Comparison of ENCODE assay signal across 17 mouse cellular contexts in genomic region chr10:36803705-36804104, GRCm38 (mm10).
DNase-seq lines count a peak whose midpoint lies in the region; ATAC-seq lines count a peak whose summit lies in the region.
"Had no signal": no experiment of that assay in that cellular context is flagged by ENCODE, and none has a peak within 500 bp of the region (broad histone marks: within the 10 kb centered on the region; RNA-seq: fewer than 3 reads in every experiment).

No protein-coding gene starts in this region.

- no peak overlapping the region for H3K9ac ChIP-seq in hindbrain, embryonic 11.5 days (ENCODE audit: low read depth, low read length)
- H3K9ac ChIP-seq in hindbrain, embryonic 14.5 days = no peak overlapping the region
- no peak overlapping the region for H3K9ac ChIP-seq in neural tube, embryonic 11.5 days (ENCODE audit: low read length)
- H3K9ac ChIP-seq in embryonic facial prominence, embryonic 14.5 days (ENCODE audit: low read depth, low read length) = no peak overlapping the region

- peak; percentile 79 for ATAC-seq in hindbrain, embryonic 11.5 days (ENCODE audit: low FRiP score)
- no peak for ATAC-seq in hindbrain, embryonic 14.5 days (ENCODE audit: low FRiP score)
- ATAC-seq in neural tube, embryonic 11.5 days (ENCODE audit: insufficient read depth, low FRiP score, low TSS enrichment) = peak; percentile 50
- no peak for ATAC-seq in embryonic facial prominence, embryonic 14.5 days (ENCODE audit: low read depth)
- no peak for ATAC-seq in frontal cortex, adult (ENCODE audit: low TSS enrichment)
- ATAC-seq: CD4-positive, CD25-positive, alpha-beta regulatory T cell, adult 4 months; intestine, embryonic 16.5 days; Patski had no signal

- no peak overlapping the region for H3K4me2 ChIP-seq in hindbrain, embryonic 11.5 days (replicated peaks; ENCODE audit: low read depth, low read length)
- no peak overlapping the region for H3K4me2 ChIP-seq in hindbrain, embryonic 14.5 days (replicated peaks)
- H3K4me2 ChIP-seq in neural tube, embryonic 11.5 days (ENCODE audit: low read depth) = no peak overlapping the region
- H3K4me2 ChIP-seq in embryonic facial prominence, embryonic 14.5 days (ENCODE audit: low read depth, low read length) = no peak overlapping the region
- H3K4me2 ChIP-seq: liver, embryonic 11.5 days had no signal

- no peak overlapping the region for H3K27ac ChIP-seq in hindbrain, embryonic 11.5 days (ENCODE audit: low read depth, low read length)
- H3K27ac ChIP-seq in hindbrain, embryonic 14.5 days = no peak overlapping the region
- no peak overlapping the region for H3K27ac ChIP-seq in neural tube, embryonic 11.5 days (ENCODE audit: low read depth, low read length)
- no peak overlapping the region for H3K27ac ChIP-seq in embryonic facial prominence, embryonic 14.5 days (replicated peaks; ENCODE audit: low read depth, low read length)

- no peaks in the 10 kb centered on the region for H3K9me3 ChIP-seq in hindbrain, embryonic 11.5 days (ENCODE audit: control insufficient read depth, low read length)
- H3K9me3 ChIP-seq in hindbrain, embryonic 14.5 days (ENCODE audit: control insufficient read depth, low read length) = no peaks in the 10 kb centered on the region
- no peaks in the 10 kb centered on the region for H3K9me3 ChIP-seq in neural tube, embryonic 11.5 days (ENCODE audit: control insufficient read depth, low read length)
- no peaks in the 10 kb centered on the region for H3K9me3 ChIP-seq in embryonic facial prominence, embryonic 14.5 days (ENCODE audit: control insufficient read depth, low read length)

- H3K4me1 ChIP-seq in hindbrain, embryonic 11.5 days (replicated peaks; ENCODE audit: control insufficient read depth, insufficient read depth, low read length) = no peaks in the 10 kb centered on the region
- H3K4me1 ChIP-seq in hindbrain, embryonic 14.5 days (replicated peaks; ENCODE audit: control insufficient read depth, insufficient read depth, low read length) = no peaks in the 10 kb centered on the region
- H3K4me1 ChIP-seq in neural tube, embryonic 11.5 days (ENCODE audit: control insufficient read depth, insufficient read depth, low read length) = no peaks in the 10 kb centered on the region
- H3K4me1 ChIP-seq in embryonic facial prominence, embryonic 14.5 days (ENCODE audit: control insufficient read depth, insufficient read depth, low read length) = no peaks in the 10 kb centered on the region

- H3K36me3 ChIP-seq in hindbrain, embryonic 11.5 days (ENCODE audit: control insufficient read depth, insufficient read depth, low read length) = no peaks in the 10 kb centered on the region
- H3K36me3 ChIP-seq in hindbrain, embryonic 14.5 days (replicated peaks; ENCODE audit: control insufficient read depth, insufficient read depth) = no peaks in the 10 kb centered on the region
- no peaks in the 10 kb centered on the region for H3K36me3 ChIP-seq in neural tube, embryonic 11.5 days (ENCODE audit: control insufficient read depth, insufficient read depth, low read length)
- no peaks in the 10 kb centered on the region for H3K36me3 ChIP-seq in embryonic facial prominence, embryonic 14.5 days (ENCODE audit: control insufficient read depth, insufficient read depth, low read length)

- no peaks in the 10 kb centered on the region for H3K27me3 ChIP-seq in hindbrain, embryonic 11.5 days (ENCODE audit: control insufficient read depth, insufficient read depth, low read length)
- H3K27me3 ChIP-seq in hindbrain, embryonic 14.5 days (ENCODE audit: control insufficient read depth, insufficient read depth, low read length) = no peaks in the 10 kb centered on the region
- no peaks in the 10 kb centered on the region for H3K27me3 ChIP-seq in neural tube, embryonic 11.5 days (ENCODE audit: control insufficient read depth, insufficient read depth, low read length)
- H3K27me3 ChIP-seq in embryonic facial prominence, embryonic 14.5 days (replicated peaks; ENCODE audit: control insufficient read depth, insufficient read depth, low read length) = no peaks in the 10 kb centered on the region
- H3K27me3 ChIP-seq: Patski had no signal

- DNase-seq in hindbrain, embryonic 11.5 days (ENCODE audit: low spot score) = peak; percentile 52
- DNase-seq in hindbrain, embryonic 14.5 days (ENCODE audit: low spot score) = no peak
- no peak for DNase-seq in neural tube, embryonic 11.5 days (ENCODE audit: low spot score)
- DNase-seq in neural tube, embryonic 10.5 days (ENCODE audit: extremely low spot score, low spot score) = no peak
- peak; percentile 31 for DNase-seq in embryonic facial prominence, embryonic 14.5 days (ENCODE audit: low spot score)
- DNase-seq in adrenal gland, postnatal 25 days = no peak
- DNase-seq: adrenal gland, postnatal 14 days; cerebellum, adult 11 months; heart, adult 11 months; heart, postnatal 10 days; lung, postnatal 10 days; thymus, postnatal 4 days had no signal

- H3K4me3 ChIP-seq in hindbrain, embryonic 11.5 days (ENCODE audit: low read depth, low read length) = no peak overlapping the region
- no peak overlapping the region for H3K4me3 ChIP-seq in hindbrain, embryonic 14.5 days (replicated peaks; ENCODE audit: low read length)
- H3K4me3 ChIP-seq in neural tube, embryonic 11.5 days (ENCODE audit: low read depth, low read length) = no peak overlapping the region
- no peak overlapping the region for H3K4me3 ChIP-seq in embryonic facial prominence, embryonic 14.5 days (ENCODE audit: low read depth, low read length)

- WGBS in hindbrain, embryonic 11.5 days = 7% methylated on average over 2 of the region's 2 CpGs
- 2% methylated on average over 2 of the region's 2 CpGs for WGBS in hindbrain, embryonic 14.5 days
- WGBS in neural tube, embryonic 11.5 days = 26% methylated on average over 2 of the region's 2 CpGs
- 7% methylated on average over 2 of the region's 2 CpGs for WGBS in embryonic facial prominence, embryonic 14.5 days

Comparison
In these comparisons a context has a peak if more than half of its experiments do, and no peak if none do; other contexts are left out.
1. ATAC-seq: peak in hindbrain, embryonic 11.5 days (single experiment) and neural tube, embryonic 11.5 days (single experiment); none in hindbrain, embryonic 14.5 days (single experiment), embryonic facial prominence, embryonic 14.5 days (single experiment) and frontal cortex, adult (single experiment).
2. DNase-seq: peak in hindbrain, embryonic 11.5 days (single experiment) and embryonic facial prominence, embryonic 14.5 days (single experiment); none in hindbrain, embryonic 14.5 days (single experiment), neural tube, embryonic 11.5 days (single experiment), neural tube, embryonic 10.5 days (single experiment) and adrenal gland, postnatal 25 days (single experiment).